Mouse (Mus musculus) liver, postnatal 0 days (tissue): ENCODE results near the gene Pick1. TPM values are rescaled to one million over a fixed set of nuclear protein-coding genes. Genes with fewer than 3 reads are reported as not detected.
A peak's percentile ranks its signal among the peaks of the same experiment; 100 is the strongest.

Source experiments
- ATAC-seq: fragments of 200-750 bp; cut with Nextera tagmentation; 2 replicates; pipeline ENCODE4 v1.8.0; 2017; ENCODE audit warnings: mild to moderate bottlenecking, moderate library complexity
- DNase-seq: peaks from one replicate; pipeline ENCODE4 v3.0.0-alpha.2; 2016
- H3K27ac ChIP-seq: fragments of 300-500 bp; sonication (generic); 2 replicates; pipeline ENCODE4 v1.5.1; 2014; ENCODE audit warnings: antibody characterized with exemption, moderate library complexity, mild to moderate bottlenecking, low read depth
- H3K27me3 ChIP-seq: fragments of 300-500 bp; sonication (generic); 2 replicates; pipeline ENCODE4 v1.6.1; 2014; ENCODE audit warnings: low read length, control low read depth, mixed read lengths; ENCODE audit not compliant: insufficient read depth
- H3K36me3 ChIP-seq: fragments of 300-500 bp; sonication (generic); replicated peaks from 2 replicates; pipeline ENCODE4 v1.6.1; 2014; ENCODE audit warnings: mild to moderate bottlenecking, control low read depth, low read length, moderate library complexity, mixed read lengths; ENCODE audit not compliant: insufficient read depth
- H3K4me1 ChIP-seq: fragments of 300-500 bp; sonication (generic); 2 replicates; pipeline ENCODE4 v1.6.1; 2014; ENCODE audit warnings: antibody characterized with exemption, mild to moderate bottlenecking, control low read depth; ENCODE audit not compliant: insufficient read depth
- H3K4me2 ChIP-seq: fragments of 300-500 bp; sonication (generic); 2 replicates; pipeline ENCODE4 v1.6.1; 2014; ENCODE audit warnings: low read depth, mild to moderate bottlenecking, low read length, moderate library complexity, mixed read lengths
- H3K4me3 ChIP-seq: fragments of 300-500 bp; sonication (generic); 2 replicates; pipeline ENCODE4 v1.5.1; 2014; ENCODE audit warnings: low read depth, low read length
- H3K9ac ChIP-seq: fragments of 300-500 bp; sonication (generic); replicated peaks from 2 replicates; pipeline ENCODE4 v1.6.1; 2014; ENCODE audit warnings: mild to moderate bottlenecking, moderate library complexity
- H3K9me3 ChIP-seq: fragments of 300-500 bp; sonication (generic); 2 replicates; pipeline ENCODE4 v1.6.1; 2016; ENCODE audit warnings: mild to moderate bottlenecking, control low read depth, low read length, mixed read lengths
- CTCF ChIP-seq: sonication (generic); IDR thresholded peaks from 2 replicates; pipeline ENCODE4 v1.5.1; 2016; ENCODE audit warnings: antibody characterized with exemption, low read depth
- EP300 ChIP-seq: IDR thresholded peaks from 2 replicates; pipeline ENCODE4 v1.6.1; 2016; ENCODE audit warnings: antibody characterized with exemption, low read depth, mild to moderate bottlenecking
- WGBS: fragments of 180-500 bp; shearing (Covaris S2); extraction: QIAGEN DNeasy Blood & Tissue Kit; methylation state at CpG from one replicate; pipeline ENCODE4 v1.1.7; 2014; ENCODE audit not compliant: insufficient replicate concordance; 5-methylcytosine and 5-hydroxymethylcytosine counted together
- polyA plus RNA-seq: library from polyadenylated mRNA; unstranded; fragments of >200 nt; fragmentation: Nextera tagmentation; extraction: Ambion mirVana; gene quantifications from 2 replicates; pipeline ENCODE4 v1.2.1, GENCODE M21; 2015

The Pick1 gene
- polyA plus RNA-seq, 1 experiment from 2014 or later, result 12.2 TPM

DNA sequence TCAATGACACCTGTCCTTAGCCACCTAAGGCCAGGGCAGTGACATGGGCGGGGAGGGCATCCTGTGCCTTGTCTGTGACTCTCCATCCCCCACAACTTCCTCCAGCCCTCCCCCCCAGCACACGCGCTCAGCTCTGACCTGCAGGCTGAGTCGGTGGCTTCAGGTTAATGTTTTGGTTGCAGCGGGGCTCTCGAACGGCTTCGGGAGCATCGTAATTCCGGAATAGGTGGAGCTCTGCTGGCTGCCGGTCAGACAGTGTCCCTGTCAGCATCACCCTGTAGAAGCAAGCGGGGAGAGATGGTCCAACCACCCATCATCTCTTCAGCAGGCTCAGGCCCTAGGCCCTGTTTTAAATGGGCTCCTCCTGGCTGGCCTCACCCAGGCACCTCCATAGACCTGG, 60.5 kb downstream of the Pick1 start:
- H3K27me3 ChIP-seq, result no peaks in the 10 kb centered on the region
- no peak for ATAC-seq
- DNase-seq, result no peak
- H3K36me3 ChIP-seq, result peaks cover 11% of the 10 kb centered on the region; the same call in 1 of the 2 replicates
- peaks cover 3% of the 10 kb centered on the region; the same call in 1 of the 2 replicates for H3K4me1 ChIP-seq
- H3K9ac ChIP-seq, result no peak overlapping the region
- no peak overlapping the region for H3K27ac ChIP-seq
- 83% methylated on average over 12 of the region's 12 CpGs for WGBS
- no peak overlapping the region for H3K4me2 ChIP-seq
- TF ChIP-seq CTCF (no peak), EP300 (no peak)
- no peaks in the 10 kb centered on the region for H3K9me3 ChIP-seq
- H3K4me3 ChIP-seq, result no peak overlapping the region

DNA sequence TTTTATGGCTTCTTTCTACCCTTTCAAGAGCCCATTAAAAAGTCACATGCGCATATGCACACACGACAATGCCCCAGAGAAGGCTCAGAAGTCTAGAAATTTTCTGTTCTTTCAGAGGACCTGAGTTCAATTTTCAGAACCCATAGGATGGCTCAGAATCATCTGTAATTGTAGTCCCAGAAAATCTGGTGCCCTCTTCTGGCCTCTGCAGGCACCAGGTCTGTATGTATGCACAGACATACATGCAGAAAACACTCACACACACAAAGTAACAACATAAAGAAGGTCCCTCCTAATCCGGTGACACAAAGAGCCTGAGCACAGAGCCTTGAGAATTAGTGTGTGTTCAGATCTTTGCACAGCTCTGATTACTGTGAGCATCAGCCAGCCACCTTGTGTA, 61.4 kb downstream of the Pick1 start:
- Histone ChIP-seq H3K9ac (no peak overlapping the region), H3K4me3 (no peak overlapping the region), H3K9me3 (no peaks in the 10 kb centered on the region), H3K4me1 (no peaks in the 10 kb centered on the region), H3K27me3 (no peaks in the 10 kb centered on the region), H3K36me3 (peaks cover 11% of the 10 kb centered on the region; the same call in 1 of the 2 replicates), H3K27ac (no peak overlapping the region), H3K4me2 (no peak overlapping the region)
- TF ChIP-seq EP300 (no peak), CTCF (peak; percentile 22; the same call in 1 of the 2 replicates)
- no peak for DNase-seq
- 80% methylated on average over 3 of the region's 3 CpGs for WGBS
- no peak for ATAC-seq

DNA sequence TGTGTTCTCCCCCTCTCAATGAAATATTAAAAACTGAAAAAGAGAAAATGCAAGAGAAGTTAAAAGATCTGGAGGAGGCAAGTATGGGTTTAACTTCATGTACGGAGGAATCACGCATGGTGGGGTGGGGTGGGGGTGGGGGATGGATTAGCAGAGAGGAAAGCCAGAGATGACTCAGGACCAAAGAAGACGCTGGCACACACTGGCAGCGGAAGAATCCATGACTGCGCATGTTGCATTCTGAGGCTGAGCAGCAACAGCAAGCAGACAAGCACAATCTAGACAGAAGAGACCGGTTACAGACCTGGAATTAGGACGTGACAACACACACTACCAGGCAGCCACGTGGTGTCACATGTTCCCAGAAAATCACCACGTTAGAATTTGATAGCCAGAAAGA, 63.8 kb downstream of the Pick1 start:
- Histone ChIP-seq H3K36me3 (peaks cover 9% of the 10 kb centered on the region; the same call in 1 of the 2 replicates), H3K27ac (no peak overlapping the region), H3K9me3 (no peaks in the 10 kb centered on the region), H3K27me3 (no peaks in the 10 kb centered on the region), H3K9ac (no peak overlapping the region), H3K4me1 (no peaks in the 10 kb centered on the region), H3K4me3 (no peak overlapping the region), H3K4me2 (no peak overlapping the region)
- 84% methylated on average over 9 of the region's 9 CpGs for WGBS
- no peak for TF ChIP-seq CTCF
- TF ChIP-seq EP300, result no peak
- ATAC-seq, result no peak
- no peak for DNase-seq

DNA sequence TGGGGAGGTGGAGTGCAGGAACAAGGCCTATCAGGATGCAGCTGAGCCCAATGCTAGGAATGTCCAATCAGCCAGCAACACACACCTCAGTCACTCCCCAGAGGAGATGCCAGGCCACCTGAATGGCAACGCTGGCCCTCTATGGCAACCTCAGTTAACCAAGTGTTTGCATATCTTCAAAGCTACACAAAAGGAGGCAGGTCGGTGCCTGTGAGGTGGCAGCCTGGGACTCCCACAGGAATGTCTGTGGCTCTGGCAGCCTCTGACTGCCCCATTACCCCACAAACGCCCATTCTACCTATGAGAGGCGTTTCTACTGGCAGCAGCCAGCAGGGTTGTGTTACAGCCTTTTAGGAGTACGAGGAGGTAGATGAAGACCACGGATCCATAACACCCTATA, 69.6 kb downstream of the Pick1 start:
- DNase-seq, result no peak
- Histone ChIP-seq H3K9me3 (no peaks in the 10 kb centered on the region), H3K4me2 (no peak overlapping the region), H3K4me1 (no peaks in the 10 kb centered on the region), H3K27me3 (no peaks in the 10 kb centered on the region), H3K36me3 (peaks cover 7% of the 10 kb centered on the region; the same call in 1 of the 2 replicates), H3K27ac (no peak overlapping the region), H3K4me3 (no peak overlapping the region), H3K9ac (no peak overlapping the region)
- 85% methylated on average over 6 of the region's 6 CpGs for WGBS
- ATAC-seq, result no peak
- no peak for TF ChIP-seq CTCF
- TF ChIP-seq EP300, result no peak

Other genes starting within 250 kb of the Pick1 start
- gene H1f0, start 200.7 kb upstream of the Pick1 start, polyA plus RNA-seq, result 125 and 140 TPM in 2 replicates
- 0.08 and 0.16 TPM in 2 replicates for gene Galr3, start 187.3 kb upstream of the Pick1 start, polyA plus RNA-seq
- gene Ankrd54, start 166.3 kb upstream of the Pick1 start, polyA plus RNA-seq, result 21.3 and 22.5 TPM in 2 replicates
- gene Eif3l, start 154.0 kb upstream of the Pick1 start, polyA plus RNA-seq, result 70.9 and 76.4 TPM in 2 replicates
- gene Micall1, start 120.3 kb upstream of the Pick1 start, polyA plus RNA-seq, result 0.92 and 1.3 TPM in 2 replicates
- gene Polr2f, start 88.2 kb upstream of the Pick1 start, polyA plus RNA-seq, result 129 and 130 TPM in 2 replicates
- gene 1700088E04Rik, start 87.9 kb upstream of the Pick1 start, polyA plus RNA-seq, result 0.72 and 1.2 TPM in 2 replicates
- gene Sox10, start 63.9 kb upstream of the Pick1 start, polyA plus RNA-seq, result 0.07 and 0.08 TPM in 2 replicates
- 0.08 TPM in 2 replicates for gene Gm49486, start 218 bp downstream of the Pick1 start, polyA plus RNA-seq
- gene Slc16a8, start 25.6 kb downstream of the Pick1 start, polyA plus RNA-seq, result not detected in 2 replicates
- 1.2 and 2.1 TPM in 2 replicates for gene Baiap2l2, start 56.4 kb downstream of the Pick1 start, polyA plus RNA-seq
- gene Pla2g6, start 99.2 kb downstream of the Pick1 start, polyA plus RNA-seq, result 18.5 and 18.8 TPM in 2 replicates
- gene Maff, start 117.4 kb downstream of the Pick1 start, polyA plus RNA-seq, result 0.94 and 1.1 TPM in 2 replicates
- gene Tmem184b, start 174.4 kb downstream of the Pick1 start, polyA plus RNA-seq, result 6.6 and 8.4 TPM in 2 replicates
- 7.5 and 8.9 TPM in 2 replicates for gene Csnk1e, start 226.4 kb downstream of the Pick1 start, polyA plus RNA-seq